Mouse (Mus musculus) stomach, postnatal 0 days (tissue): ENCODE data around the gene Zfp354b.

Experiments used
- CTCF ChIP-seq: IDR thresholded peaks from 2 replicates; pipeline ENCODE4 v1.5.1; 2016; ENCODE audit warnings: antibody characterized with exemption, low read depth, mild to moderate bottlenecking, moderate library complexity
- EP300 ChIP-seq: optimal IDR thresholded peaks from 2 replicates; pipeline ENCODE3; 2016; ENCODE audit warnings: antibody characterized with exemption

GRCm38 (mm10) chr11:50931451-50931866, at the start of gene Zfp354b:
- TF ChIP-seq EP300: no peak
- no peak for TF ChIP-seq CTCF
